Mouse (Mus musculus) stomach, postnatal 0 days (tissue): Measurements from ENCODE around the gene Igfbp5.

Source experiments
- CTCF ChIP-seq: IDR thresholded peaks from 2 replicates; pipeline ENCODE4 v1.5.1; 2016; ENCODE audit warnings: antibody characterized with exemption, low read depth, mild to moderate bottlenecking, moderate library complexity
- EP300 ChIP-seq: optimal IDR thresholded peaks from 2 replicates; pipeline ENCODE3; 2016; ENCODE audit warnings: antibody characterized with exemption

GRCm38 (mm10) chr1:72878473-72879318 is 4.0 kb upstream of the Igfbp5 start:
- TF ChIP-seq CTCF (no peak), EP300 (no peak)
